Mouse (Mus musculus) ES-E14 (cell line): Measurements from ENCODE around the gene G3bp2.
A peak's percentile ranks its signal among the peaks of the same experiment; 100 is the strongest.

ENCODE experiments used
- HCFC1 ChIP-seq: IDR thresholded peaks from 2 replicates; pipeline ENCODE4 v1.6.1; 2012; ENCODE audit warnings: low read length, inconsistent platforms, borderline replicate concordance; ENCODE audit not compliant: insufficient read depth
- ZC3H11A ChIP-seq: IDR thresholded peaks from 2 replicates; pipeline ENCODE4 v1.6.1; 2012; ENCODE audit warnings: low read depth, mild to moderate bottlenecking, inconsistent platforms, low read length, borderline replicate concordance
- ZNF384 ChIP-seq: IDR thresholded peaks from 2 replicates; pipeline ENCODE4 v1.6.1; 2012; ENCODE audit warnings: low read depth, low read length, inconsistent platforms

DNA sequence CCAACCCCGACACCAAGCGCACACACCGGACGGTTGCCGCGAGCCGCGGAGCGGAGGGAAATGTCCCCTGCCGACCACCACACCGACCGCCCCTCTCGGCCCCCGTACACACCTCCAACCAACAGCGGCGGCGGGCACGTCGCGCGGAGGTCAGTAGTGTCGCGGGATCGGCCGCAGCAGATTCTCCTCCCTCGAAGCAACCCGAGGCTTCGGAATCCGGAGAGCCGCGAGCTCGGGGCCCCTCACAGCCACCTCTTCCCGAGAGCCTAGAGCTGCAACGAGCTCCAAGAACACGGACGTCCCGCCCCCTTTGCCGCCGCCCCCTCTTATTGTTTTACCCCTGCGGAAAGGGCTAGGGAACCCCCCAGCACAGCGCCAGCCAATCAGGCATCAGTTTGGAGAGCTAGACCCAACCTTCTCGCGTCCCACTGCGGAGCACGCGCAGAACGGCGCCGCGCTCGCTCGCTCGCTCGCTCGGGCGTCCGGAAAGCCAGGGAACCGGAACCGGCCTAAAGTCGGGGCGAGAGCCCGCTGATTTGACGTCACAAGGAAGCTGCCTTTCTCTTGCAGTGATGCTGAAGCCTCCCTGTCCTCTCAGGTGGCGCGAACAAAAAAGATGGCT lies at the start of gene G3bp2:
- TF ChIP-seq ZNF384 = no peak
- TF ChIP-seq HCFC1 = peak; percentile 80; the same call in 1 of the 2 replicates
- no peak for TF ChIP-seq ZC3H11A
